Mouse (Mus musculus): ENCODE results near the gene Vegfb.

Vegfb gene

GRCm38 (mm10) chr19:6987061-6987903, at the start of gene Vegfb:
Vegfb (minus strand) TSS chr19:6987651.
- peak in 1 of 2 experiments; percentile 45 for DNase-seq (ENCODE audit: low spot score in 2 of 2)

GRCm38 (mm10) chr19:7034006-7034405, 46.6 kb upstream of the Vegfb start:
- DNase-seq (ENCODE audit: low spot score in 2 of 2): no peak

- DNase-seq (ENCODE audit: low spot score in 2 of 2): peak; percentile 23 to 46
Measured at GRCm38 (mm10) chr19:7029531-7029930, 42.1 kb upstream of the Vegfb start.

GRCm38 (mm10) chr19:7020224-7020641, 32.8 kb upstream of the Vegfb start:
- DNase-seq (ENCODE audit: low spot score in 2 of 2): no peak

GRCm38 (mm10) chr19:7019191-7019590, 31.7 kb upstream of the Vegfb start, which contains the start of gene Fermt3:
Fermt3 (minus strand) TSS chr19:7019469.
- DNase-seq (ENCODE audit: low spot score in 2 of 2): no peak

GRCm38 (mm10) chr19:7018546-7018945, 31.1 kb upstream of the Vegfb start:
- no peak for DNase-seq (ENCODE audit: low spot score in 2 of 2)

- DNase-seq (ENCODE audit: low spot score in 2 of 2): no peak
Measured at GRCm38 (mm10) chr19:7017541-7018457, 30.3 kb upstream of the Vegfb start.

GRCm38 (mm10) chr19:7014481-7015135, 27.2 kb upstream of the Vegfb start:
- DNase-seq (ENCODE audit: low spot score in 2 of 2): no peak

- DNase-seq (ENCODE audit: low spot score in 2 of 2): no peak
Measured at GRCm38 (mm10) chr19:7013984-7014383, 26.5 kb upstream of the Vegfb start.

GRCm38 (mm10) chr19:7012426-7012825, 25.0 kb upstream of the Vegfb start:
- DNase-seq (ENCODE audit: low spot score in 2 of 2): no peak

GRCm38 (mm10) chr19:7006892-7007593, 19.6 kb upstream of the Vegfb start:
- DNase-seq (ENCODE audit: low spot score in 2 of 2): no peak

- DNase-seq (ENCODE audit: low spot score in 2 of 2): no peak
Measured at GRCm38 (mm10) chr19:6999360-7000063, 12.1 kb upstream of the Vegfb start.

GRCm38 (mm10) chr19:6997721-6998290, 10.4 kb upstream of the Vegfb start:
- no peak for DNase-seq (ENCODE audit: low spot score in 2 of 2)

- peak; percentile 62 to 65 for DNase-seq (ENCODE audit: low spot score in 2 of 2)
Measured at GRCm38 (mm10) chr19:6996006-6996405, 8.6 kb upstream of the Vegfb start, which contains the start of the genes Nudt22 and Trpt1. Nudt22 (minus strand) TSS chr19:6996117. Trpt1 (plus strand) TSS chr19:6996131.

- no peak for DNase-seq (ENCODE audit: low spot score in 2 of 2)
Measured at GRCm38 (mm10) chr19:6995255-6995991, 8.0 kb upstream of the Vegfb start.

GRCm38 (mm10) chr19:6994489-6994888, 7.0 kb upstream of the Vegfb start:
- no peak for DNase-seq (ENCODE audit: low spot score in 2 of 2)

- no peak for DNase-seq (ENCODE audit: low spot score in 2 of 2)
Measured at GRCm38 (mm10) chr19:6994002-6994401, 6.6 kb upstream of the Vegfb start.

GRCm38 (mm10) chr19:6993011-6993770, 5.7 kb upstream of the Vegfb start:
- DNase-seq (ENCODE audit: low spot score in 2 of 2): no peak
